Mouse (Mus musculus) lung, embryonic 14.5 days (tissue): ENCODE measurements at regions not wholly inside any gene's neighbourhood (a gene's known extent, or its start where the extent isn't known, plus 50 kb on each side); places are given as distances from the start of the nearest gene placed in this dataset.

Experiments used
- ATAC-seq: fragments of 200-750 bp; cut with Nextera tagmentation; 2 replicates; pipeline ENCODE4 v1.8.0; 2017; ENCODE audit warnings: mild to moderate bottlenecking, moderate TSS enrichment, moderate library complexity; ENCODE audit not compliant: insufficient read depth
- DNase-seq: peaks from one replicate; pipeline ENCODE4 v3.0.0-alpha.2; 2015
- H3K27ac ChIP-seq: fragments of 300-500 bp; sonication (generic); 2 replicates; pipeline ENCODE4 v1.5.1; 2014; ENCODE audit warnings: low read depth, mild to moderate bottlenecking, moderate library complexity
- H3K27me3 ChIP-seq: fragments of 300-500 bp; sonication (generic); 2 replicates; pipeline ENCODE4 v1.6.1; 2014; ENCODE audit warnings: low read length, control low read depth; ENCODE audit not compliant: insufficient read depth
- H3K36me3 ChIP-seq: fragments of 300-500 bp; sonication (generic); 2 replicates; pipeline ENCODE4 v1.6.1; 2014; ENCODE audit warnings: control low read depth; ENCODE audit not compliant: insufficient read depth
- H3K4me1 ChIP-seq: fragments of 300-500 bp; sonication (generic); 2 replicates; pipeline ENCODE4 v1.6.1; 2014; ENCODE audit warnings: antibody characterized with exemption, control low read depth; ENCODE audit not compliant: insufficient read depth
- H3K4me2 ChIP-seq: fragments of 300-500 bp; sonication (generic); 2 replicates; pipeline ENCODE4 v1.6.1; 2014; ENCODE audit warnings: mild to moderate bottlenecking
- H3K4me3 ChIP-seq: fragments of 300-500 bp; sonication (generic); 2 replicates; pipeline ENCODE4 v1.5.1; 2014; ENCODE audit warnings: low read depth, low read length
- H3K9ac ChIP-seq: fragments of 300-500 bp; sonication (generic); 2 replicates; pipeline ENCODE4 v1.6.1; 2014
- H3K9me3 ChIP-seq: fragments of 300-500 bp; sonication (generic); 2 replicates; pipeline ENCODE4 v1.6.1; 2016; ENCODE audit warnings: low read depth, low read length, control low read depth
- CTCF ChIP-seq: IDR thresholded peaks from 2 replicates; pipeline ENCODE4 v1.5.1; 2016; ENCODE audit warnings: antibody characterized with exemption, low read depth
- WGBS: fragments of 180-500 bp; shearing (Covaris S2); extraction: QIAGEN DNeasy Blood & Tissue Kit; methylation state at CpG from one replicate; pipeline ENCODE4 v1.1.7; 2014; 5-methylcytosine and 5-hydroxymethylcytosine counted together

- Histone ChIP-seq H3K4me3 (no peak overlapping the region), H3K27me3 (no peaks in the 10 kb centered on the region), H3K36me3 (no peaks in the 10 kb centered on the region), H3K4me1 (no peaks in the 10 kb centered on the region), H3K9me3 (no peaks in the 10 kb centered on the region), H3K4me2 (no peak overlapping the region), H3K27ac (no peak overlapping the region), H3K9ac (no peak overlapping the region)
- ATAC-seq (no peak), DNase-seq (peak; percentile 70)
- no peak for TF ChIP-seq CTCF
These were observed 92.6 kb upstream of the Diaph2 start for GRCm38 (mm10) chrX:129656906-129657305.

GRCm38 (mm10) chrX:129690677-129691076, 58.9 kb upstream of the Diaph2 start:
- WGBS = 58% methylated on average over 1 of the region's 1 CpGs
- H3K36me3 ChIP-seq = no peaks in the 10 kb centered on the region
- TF ChIP-seq CTCF = no peak

More at GRCm38 (mm10) chrX:129690677-129691076, 58.9 kb upstream of the Diaph2 start:
- H3K27me3 ChIP-seq = no peaks in the 10 kb centered on the region
- ATAC-seq (no peak), DNase-seq (no peak)
- no peak overlapping the region for H3K27ac ChIP-seq
- H3K9me3 ChIP-seq = no peaks in the 10 kb centered on the region
- no peak overlapping the region for H3K4me2 ChIP-seq
- no peak overlapping the region for H3K4me3 ChIP-seq
- H3K4me1 ChIP-seq = no peaks in the 10 kb centered on the region
- no peak overlapping the region for H3K9ac ChIP-seq
